Mouse (Mus musculus) limb, embryonic 12.5 days (tissue): ENCODE measurements at regions not wholly inside any gene's neighbourhood (a gene's known extent, or its start where the extent isn't known, plus 50 kb on each side); places are given as distances from the start of the nearest gene placed in this dataset.

Experiments used
- ATAC-seq: fragments of 200-750 bp; cut with Nextera tagmentation; 2 replicates; pipeline ENCODE4 v1.8.0; 2017; ENCODE audit warnings: low read depth, moderate TSS enrichment; ENCODE audit not compliant: insufficient number of reproducible peaks, insufficient read depth, low FRiP score, low TSS enrichment
- H3K27ac ChIP-seq: fragments of 300-500 bp; sonication (generic); 2 replicates; pipeline ENCODE4 v1.5.1; 2016; ENCODE audit warnings: mild to moderate bottlenecking, moderate library complexity
- H3K27me3 ChIP-seq: fragments of 300-500 bp; sonication (generic); 2 replicates; pipeline ENCODE4 v1.6.1; 2016; ENCODE audit warnings: mild to moderate bottlenecking, moderate library complexity
- H3K36me3 ChIP-seq: fragments of 300-500 bp; sonication (generic); 2 replicates; pipeline ENCODE4 v1.6.1; 2016; ENCODE audit warnings: mild to moderate bottlenecking, moderate library complexity
- H3K4me1 ChIP-seq: fragments of 300-500 bp; sonication (generic); replicated peaks from 2 replicates; pipeline ENCODE4 v1.6.1; 2016
- H3K4me2 ChIP-seq: fragments of 300-500 bp; sonication (generic); 2 replicates; pipeline ENCODE4 v1.6.1; 2016; ENCODE audit warnings: mild to moderate bottlenecking, moderate library complexity
- H3K4me3 ChIP-seq: fragments of 300-500 bp; sonication (generic); replicated peaks from 2 replicates; pipeline ENCODE4 v1.5.1; 2016; ENCODE audit warnings: mild to moderate bottlenecking
- H3K9ac ChIP-seq: fragments of 300-500 bp; sonication (generic); replicated peaks from 2 replicates; pipeline ENCODE4 v1.6.1; 2016; ENCODE audit warnings: mild to moderate bottlenecking, moderate library complexity
- H3K9me3 ChIP-seq: fragments of 300-500 bp; sonication (generic); 2 replicates; pipeline ENCODE4 v1.6.1; 2016; ENCODE audit warnings: mild to moderate bottlenecking, moderate library complexity
- WGBS: fragments of 180-500 bp; shearing (Covaris S2); methylation state at CpG from one replicate; pipeline ENCODE4 v1.1.7; 2016; 5-methylcytosine and 5-hydroxymethylcytosine counted together

DNA sequence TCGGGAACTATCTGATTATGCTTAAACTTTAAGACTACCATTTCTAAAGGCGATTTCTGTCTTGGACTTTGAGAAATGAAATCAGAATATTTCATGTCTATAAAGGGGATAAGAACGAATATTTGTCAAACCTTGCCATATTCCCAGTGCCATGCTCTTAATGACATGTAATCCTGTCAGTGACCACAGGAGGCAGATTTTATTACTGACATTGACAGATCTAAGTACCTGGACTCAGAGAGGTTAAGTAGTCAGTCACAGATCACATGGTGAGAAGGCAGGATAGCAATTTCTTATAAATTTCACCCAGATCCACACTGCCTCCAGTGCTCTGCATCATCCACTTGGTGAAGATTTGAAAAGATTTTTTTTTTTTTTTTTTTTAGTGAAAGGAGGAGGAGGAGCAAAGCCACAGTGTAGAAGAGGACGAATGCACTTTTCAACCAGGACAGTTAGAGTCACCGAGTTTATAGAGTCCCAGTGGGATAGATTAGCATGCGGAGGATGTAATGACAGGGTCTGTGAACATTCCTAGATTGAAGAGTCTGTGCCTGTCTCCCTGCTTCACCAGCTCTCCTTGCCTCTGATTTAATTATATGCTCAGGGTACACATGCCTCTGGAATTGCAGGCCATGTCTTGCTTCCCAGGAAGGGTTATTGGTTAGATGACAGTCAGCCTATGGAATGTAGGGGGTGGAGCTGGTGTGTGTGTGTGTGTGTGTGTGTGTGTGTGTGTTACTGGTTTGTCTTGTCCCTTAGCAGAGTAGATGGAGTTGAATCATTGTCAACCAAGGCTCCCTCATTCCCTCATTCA, 1379.7 kb downstream of the Gsdmc2 start:
- ATAC-seq = no peak

DNA sequence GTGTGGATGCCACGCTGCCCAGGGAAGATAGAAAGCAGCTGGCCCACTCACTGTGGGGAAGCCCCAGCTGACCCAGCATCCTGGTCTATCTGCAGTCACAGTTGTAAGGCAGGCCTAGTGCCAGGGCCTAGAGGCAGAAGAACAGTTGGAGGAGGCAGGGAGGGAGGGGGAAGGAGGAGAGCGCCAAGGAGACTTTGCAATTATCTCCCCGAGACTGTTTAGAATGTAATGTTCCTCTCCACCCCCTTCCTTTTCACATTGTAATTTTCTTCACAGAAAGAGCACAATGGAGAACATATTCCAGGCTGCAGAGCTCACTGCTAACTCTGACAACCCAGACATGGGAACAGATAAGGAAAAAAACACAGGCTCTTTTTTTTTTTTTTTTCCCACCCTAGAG, 1382.3 kb downstream of the Gsdmc2 start:
- Histone ChIP-seq H3K27ac (no peak overlapping the region), H3K4me2 (no peak overlapping the region), H3K36me3 (no peaks in the 10 kb centered on the region), H3K4me3 (no peak overlapping the region), H3K9me3 (no peaks in the 10 kb centered on the region), H3K27me3 (no peaks in the 10 kb centered on the region), H3K4me1 (no peaks in the 10 kb centered on the region), H3K9ac (no peak overlapping the region)
- whole genome bisulfite sequencing = 36% methylated on average over 3 of the region's 3 CpGs
- no peak for ATAC-seq

More for the DNA sequence above, 1379.7 kb downstream of the Gsdmc2 start:
- 76% methylated on average over 6 of the region's 6 CpGs for WGBS
- Histone ChIP-seq H3K9me3 (no peaks in the 10 kb centered on the region), H3K27me3 (no peaks in the 10 kb centered on the region), H3K27ac (no peak overlapping the region), H3K4me3 (no peak overlapping the region), H3K9ac (no peak overlapping the region), H3K4me2 (no peak overlapping the region), H3K36me3 (no peaks in the 10 kb centered on the region), H3K4me1 (no peaks in the 10 kb centered on the region)

- H3K9ac ChIP-seq = no peak overlapping the region
- no peak overlapping the region for H3K4me2 ChIP-seq
- no peaks in the 10 kb centered on the region for H3K27me3 ChIP-seq
- H3K9me3 ChIP-seq = no peaks in the 10 kb centered on the region
- H3K4me1 ChIP-seq = 0 out of 2 replicates have a peak, but pooled peaks cover 6% of the 10 kb centered on the region
- no peak overlapping the region for H3K27ac ChIP-seq
- no peaks in the 10 kb centered on the region for H3K36me3 ChIP-seq
- 84% methylated on average over 7 of the region's 7 CpGs for WGBS
- no peak overlapping the region for H3K4me3 ChIP-seq
- no peak for ATAC-seq
Observed at GRCm38 (mm10) chr15:62461398-62462051, 1383.5 kb downstream of the Gsdmc2 start.

- H3K9ac ChIP-seq = no peak overlapping the region
- no peak overlapping the region for H3K4me3 ChIP-seq
- H3K36me3 ChIP-seq = no peaks in the 10 kb centered on the region
- no peak for ATAC-seq
- H3K27ac ChIP-seq = no peak overlapping the region
- 0 out of 2 replicates have a peak, but pooled peaks cover 6% of the 10 kb centered on the region for H3K4me1 ChIP-seq
- 87% methylated on average over 2 of the region's 2 CpGs for WGBS
- no peaks in the 10 kb centered on the region for H3K27me3 ChIP-seq
- H3K4me2 ChIP-seq = no peak overlapping the region
- no peaks in the 10 kb centered on the region for H3K9me3 ChIP-seq
Observed at GRCm38 (mm10) chr15:62460724-62461123, 1384.3 kb downstream of the Gsdmc2 start.

GRCm38 (mm10) chr15:62460026-62460607, 1384.9 kb downstream of the Gsdmc2 start:
- Histone ChIP-seq H3K4me2 (no peak overlapping the region), H3K4me3 (no peak overlapping the region), H3K4me1 (0 out of 2 replicates have a peak, but pooled peaks cover 6% of the 10 kb centered on the region), H3K9ac (no peak overlapping the region), H3K27me3 (no peaks in the 10 kb centered on the region), H3K36me3 (no peaks in the 10 kb centered on the region), H3K9me3 (no peaks in the 10 kb centered on the region), H3K27ac (no peak overlapping the region)
- WGBS = 77% methylated on average over 6 of the region's 6 CpGs
- ATAC-seq = no peak

- Histone ChIP-seq H3K4me3 (no peak overlapping the region), H3K27ac (no peak overlapping the region), H3K27me3 (no peaks in the 10 kb centered on the region), H3K4me2 (no peak overlapping the region), H3K9ac (no peak overlapping the region), H3K4me1 (0 out of 2 replicates have a peak, but pooled peaks cover 6% of the 10 kb centered on the region), H3K9me3 (no peaks in the 10 kb centered on the region), H3K36me3 (no peaks in the 10 kb centered on the region)
- no peak for ATAC-seq
- WGBS = 13% methylated on average over 2 of the region's 2 CpGs
Observed at GRCm38 (mm10) chr15:62457990-62458389, 1387.0 kb downstream of the Gsdmc2 start.

DNA sequence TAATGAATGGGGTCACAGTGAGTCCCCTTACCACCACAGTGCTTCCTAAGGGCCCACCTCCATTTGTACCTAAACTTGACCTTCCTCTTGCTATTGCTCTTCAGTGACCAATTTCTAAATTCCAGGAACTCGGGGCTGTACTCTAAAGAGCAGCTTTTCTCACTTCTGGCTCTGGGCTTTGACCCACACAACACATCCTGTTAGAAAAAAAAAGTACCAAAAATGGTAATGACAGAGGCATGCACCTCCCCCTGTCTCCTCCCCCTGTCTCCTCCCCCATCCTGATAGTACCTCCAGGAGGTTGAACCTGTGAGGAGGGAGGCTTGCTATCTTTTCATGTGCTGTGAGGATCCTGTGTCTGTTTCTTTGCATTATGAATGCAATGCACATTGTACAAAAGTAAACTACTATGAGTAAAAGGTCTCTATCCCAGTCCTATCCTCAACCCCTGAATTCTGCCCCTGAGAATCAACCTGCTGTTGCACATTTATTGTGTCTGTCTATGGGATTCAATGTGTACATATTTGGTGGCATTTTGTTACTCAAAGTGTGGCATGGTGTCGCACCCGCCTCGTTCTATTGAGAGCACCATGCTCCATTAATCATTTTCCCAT, 1387.8 kb downstream of the Gsdmc2 start:
- no peaks in the 10 kb centered on the region for H3K9me3 ChIP-seq
- H3K4me1 ChIP-seq = 0 out of 2 replicates have a peak, but pooled peaks cover 6% of the 10 kb centered on the region
- H3K36me3 ChIP-seq = no peaks in the 10 kb centered on the region
- ATAC-seq = no peak
- H3K4me3 ChIP-seq = no peak overlapping the region
- no peaks in the 10 kb centered on the region for H3K27me3 ChIP-seq
- H3K27ac ChIP-seq = no peak overlapping the region
- no peak overlapping the region for H3K4me2 ChIP-seq
- WGBS = 73% methylated on average over 4 of the region's 4 CpGs
- no peak overlapping the region for H3K9ac ChIP-seq

GRCm38 (mm10) chr15:62456020-62456419, 1389.0 kb downstream of the Gsdmc2 start:
- 0 out of 2 replicates have a peak, but pooled peaks cover 6% of the 10 kb centered on the region for H3K4me1 ChIP-seq
- no peaks in the 10 kb centered on the region for H3K36me3 ChIP-seq
- no peak overlapping the region for H3K27ac ChIP-seq
- H3K4me3 ChIP-seq = no peak overlapping the region
- H3K9ac ChIP-seq = no peak overlapping the region
- no peaks in the 10 kb centered on the region for H3K27me3 ChIP-seq
- WGBS = 64% methylated on average over 1 of the region's 1 CpGs
- H3K4me2 ChIP-seq = no peak overlapping the region
- no peaks in the 10 kb centered on the region for H3K9me3 ChIP-seq
- ATAC-seq = no peak

GRCm38 (mm10) chr15:62448116-62448515, 1396.9 kb downstream of the Gsdmc2 start:
- 83% methylated on average over 3 of the region's 3 CpGs for WGBS
- Histone ChIP-seq H3K4me2 (no peak overlapping the region), H3K27me3 (no peaks in the 10 kb centered on the region), H3K27ac (no peak overlapping the region), H3K9ac (no peak overlapping the region), H3K36me3 (no peaks in the 10 kb centered on the region), H3K4me1 (no peaks in the 10 kb centered on the region), H3K9me3 (no peaks in the 10 kb centered on the region), H3K4me3 (no peak overlapping the region)
- no peak for ATAC-seq

DNA sequence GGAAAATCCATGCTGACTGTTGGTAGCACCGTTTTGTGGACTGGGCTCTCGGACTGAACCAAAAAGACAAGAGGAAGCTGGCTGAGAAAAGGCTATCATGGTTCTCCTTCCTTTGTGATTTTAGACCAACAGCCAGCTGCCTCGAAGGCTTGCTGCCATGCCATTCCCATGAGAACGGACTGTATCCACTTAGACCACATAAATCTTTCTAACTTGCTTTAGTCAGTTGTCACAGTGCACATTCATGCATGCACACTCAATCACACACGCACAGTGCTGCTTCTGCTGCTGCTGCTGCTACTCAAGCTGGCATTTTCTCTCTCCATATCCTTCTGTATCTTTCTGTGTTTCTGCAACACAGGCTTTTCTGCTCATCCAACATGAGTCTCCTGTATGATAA, 1405.8 kb downstream of the Gsdmc2 start:
- Histone ChIP-seq H3K9me3 (no peaks in the 10 kb centered on the region), H3K4me1 (no peaks in the 10 kb centered on the region), H3K36me3 (no peaks in the 10 kb centered on the region), H3K9ac (no peak overlapping the region), H3K27ac (no peak overlapping the region), H3K4me2 (no peak overlapping the region), H3K27me3 (no peaks in the 10 kb centered on the region), H3K4me3 (no peak overlapping the region)
- WGBS = 65% methylated on average over 5 of the region's 5 CpGs
- no peak for ATAC-seq

- Histone ChIP-seq H3K4me2 (no peak overlapping the region), H3K36me3 (no peaks in the 10 kb centered on the region), H3K27ac (no peak overlapping the region), H3K9me3 (no peaks in the 10 kb centered on the region), H3K9ac (no peak overlapping the region), H3K27me3 (no peaks in the 10 kb centered on the region), H3K4me3 (no peak overlapping the region), H3K4me1 (no peaks in the 10 kb centered on the region)
- no peak for ATAC-seq
- 89% methylated on average over 5 of the region's 5 CpGs for WGBS
Observed at GRCm38 (mm10) chr15:62436631-62437030, 1408.3 kb downstream of the Gsdmc2 start.
